Mouse (Mus musculus) lung, adult 2 months (tissue): ENCODE results near the gene Ngf.

Source experiments
- CTCF ChIP-seq: fragments of 200-500 bp; IDR thresholded peaks from 2 replicates; pipeline ENCODE4 v1.5.1; 2011; ENCODE audit warnings: mild to moderate bottlenecking, low read length, control low read depth; ENCODE audit not compliant: insufficient read depth
- POLR2A ChIP-seq: fragments of 200-500 bp; IDR thresholded peaks from 2 replicates; pipeline ENCODE4 v1.6.1; 2011; ENCODE audit warnings: low read depth, mild to moderate bottlenecking, control low read depth, low read length, borderline replicate concordance; ENCODE audit errors: extremely low read depth

- TF ChIP-seq POLR2A (no peak), CTCF (no peak)
Observed at GRCm38 (mm10) chr3:102463339-102463738, 6.4 kb upstream of the Ngf start.
